Mouse (Mus musculus) kidney, embryonic 16.5 days (tissue): ENCODE measurements around the gene Prss53. TPM values are rescaled to one million over a fixed set of nuclear protein-coding genes. Genes with fewer than 3 reads are reported as not detected.

Source experiments
- ATAC-seq: fragments of 200-750 bp; cut with Nextera tagmentation; 2 replicates; pipeline ENCODE4 v1.8.0; 2017; ENCODE audit warnings: moderate TSS enrichment; ENCODE audit not compliant: low FRiP score, low TSS enrichment
- H3K27ac ChIP-seq: fragments of 300-500 bp; sonication (generic); 2 replicates; pipeline ENCODE4 v1.5.1; 2014; ENCODE audit warnings: low read length
- H3K27me3 ChIP-seq: fragments of 300-500 bp; sonication (generic); 2 replicates; pipeline ENCODE4 v1.6.1; 2014; ENCODE audit warnings: low read length, control low read depth, mixed read lengths; ENCODE audit not compliant: insufficient read depth
- H3K36me3 ChIP-seq: fragments of 300-500 bp; sonication (generic); 2 replicates; pipeline ENCODE4 v1.6.1; 2014; ENCODE audit warnings: low read length, control low read depth, mixed read lengths; ENCODE audit not compliant: insufficient read depth
- H3K4me1 ChIP-seq: fragments of 300-500 bp; sonication (generic); 2 replicates; pipeline ENCODE4 v1.6.1; 2014; ENCODE audit warnings: low read length, control low read depth, mixed read lengths; ENCODE audit not compliant: insufficient read depth
- H3K4me2 ChIP-seq: fragments of 300-500 bp; sonication (generic); replicated peaks from 2 replicates; pipeline ENCODE4 v1.6.1; 2014; ENCODE audit warnings: low read depth, low read length
- H3K4me3 ChIP-seq: fragments of 300-500 bp; sonication (generic); 2 replicates; pipeline ENCODE4 v1.5.1; 2014; ENCODE audit warnings: mild to moderate bottlenecking, low read length
- H3K9ac ChIP-seq: fragments of 300-500 bp; sonication (generic); replicated peaks from 2 replicates; pipeline ENCODE4 v1.6.1; 2014; ENCODE audit warnings: low read length
- H3K9me3 ChIP-seq: fragments of 300-500 bp; sonication (generic); 2 replicates; pipeline ENCODE4 v1.6.1; 2016; ENCODE audit warnings: low read length, control low read depth
- WGBS: fragments of 180-500 bp; shearing (Covaris S2); extraction: QIAGEN DNeasy Blood & Tissue Kit; methylation state at CpG from one replicate; pipeline ENCODE4 v1.1.7; 2014; 5-methylcytosine and 5-hydroxymethylcytosine counted together
- polyA plus RNA-seq: library from polyadenylated mRNA; unstranded; fragments of >200 nt; fragmentation: Nextera tagmentation; extraction: Ambion mirVana; gene quantifications from 2 replicates; pipeline ENCODE4 v1.2.1, GENCODE M21; 2015

Gene Prss53
- polyA plus RNA-seq, 1 experiment from 2014 or later, result 5.9 TPM

DNA sequence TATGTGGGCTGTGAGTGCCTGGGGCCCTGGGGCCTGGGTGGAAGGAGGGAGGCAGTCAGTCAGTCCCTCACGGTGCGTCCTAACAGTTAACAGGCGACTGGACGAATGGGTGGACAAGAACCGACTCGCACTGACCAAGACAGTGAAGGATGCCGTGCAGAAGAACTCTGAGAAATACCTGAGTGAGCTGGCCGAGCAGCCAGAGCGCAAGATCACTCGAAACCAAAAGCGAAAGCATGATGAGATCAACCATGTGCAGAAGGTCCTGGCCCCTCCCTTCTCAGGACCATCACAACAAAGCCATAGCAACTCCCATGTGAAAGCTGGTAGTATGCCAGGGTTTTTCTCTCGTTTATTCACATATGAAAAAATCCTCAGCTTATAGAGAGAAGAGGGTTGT is 24.5 kb upstream of the Prss53 start:
- H3K27me3 ChIP-seq, result no peaks in the 10 kb centered on the region
- peaks cover 5% of the 10 kb centered on the region for H3K4me1 ChIP-seq
- no peak for ATAC-seq
- no peak overlapping the region for H3K9ac ChIP-seq
- no peak overlapping the region for H3K27ac ChIP-seq
- H3K4me3 ChIP-seq, result no peak overlapping the region
- H3K9me3 ChIP-seq, result no peaks in the 10 kb centered on the region
- peaks cover 26% of the 10 kb centered on the region for H3K36me3 ChIP-seq
- 89% methylated on average over 12 of the region's 12 CpGs for WGBS
- no peak overlapping the region for H3K4me2 ChIP-seq

DNA sequence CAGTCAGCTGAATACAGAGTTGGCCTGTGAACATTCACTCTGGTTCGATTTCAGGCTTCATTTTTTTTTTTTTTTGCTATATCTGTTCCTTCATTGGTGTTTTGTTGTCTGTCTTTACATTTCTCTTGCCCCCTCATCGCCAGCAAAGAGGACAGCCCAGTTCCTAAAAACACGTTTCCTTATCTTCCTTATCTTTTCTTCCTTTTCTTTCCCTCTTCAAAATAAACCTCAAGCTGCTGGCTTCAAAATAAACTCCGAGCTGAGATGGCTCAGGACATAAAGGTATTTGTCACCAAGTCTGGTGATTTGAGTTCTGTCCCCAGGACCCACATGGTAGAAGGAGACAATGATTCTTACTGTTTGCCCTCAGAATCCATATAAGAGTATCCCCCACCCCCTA is 22.2 kb upstream of the Prss53 start:
- 25% methylated on average over 4 of the region's 4 CpGs for WGBS
- H3K9me3 ChIP-seq, result no peaks in the 10 kb centered on the region
- H3K4me3 ChIP-seq, result peak overlapping the region; percentile 99
- peaks cover 40% of the 10 kb centered on the region for H3K36me3 ChIP-seq
- no peaks in the 10 kb centered on the region for H3K27me3 ChIP-seq
- no peak for ATAC-seq
- peaks cover 5% of the 10 kb centered on the region for H3K4me1 ChIP-seq
- H3K4me2 ChIP-seq, result peak overlapping the region; percentile 78
- peak overlapping the region; percentile 92 for H3K9ac ChIP-seq
- H3K27ac ChIP-seq, result peak overlapping the region; percentile 90

DNA sequence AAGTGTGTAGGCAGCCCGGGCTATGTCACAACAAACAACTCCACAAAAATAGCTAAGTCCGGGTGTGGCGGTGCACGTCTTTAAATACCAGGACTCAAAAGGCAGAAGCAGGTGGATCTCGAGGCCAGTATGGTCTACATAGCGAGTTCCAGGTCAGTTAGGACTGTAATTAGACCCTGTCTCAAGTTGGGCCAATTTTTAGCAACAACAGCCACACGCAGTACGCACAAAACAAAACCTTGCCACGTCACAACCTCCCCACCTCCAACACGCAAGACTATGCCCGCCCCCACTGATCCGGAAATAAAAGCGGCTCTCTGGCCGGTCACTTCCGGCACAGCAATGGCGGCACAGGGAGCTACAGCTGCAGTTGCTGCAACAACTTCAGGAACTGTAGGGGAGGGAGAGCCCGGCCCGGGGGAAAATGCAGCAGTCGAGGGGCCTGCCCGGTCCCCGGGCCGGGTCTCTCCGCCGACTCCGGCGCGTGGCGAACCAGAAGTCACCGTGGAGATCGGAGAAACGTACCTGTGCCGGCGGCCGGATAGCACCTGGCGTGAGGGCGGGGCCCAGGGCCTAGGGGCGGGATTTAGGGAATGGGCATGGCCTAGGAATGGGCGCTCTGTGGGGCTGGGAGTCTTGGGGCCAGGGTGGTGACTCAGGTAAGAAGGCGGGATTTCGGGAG is 21.6 kb upstream of the Prss53 start, which contains the start of gene Kat8:
Gene Kat8 (plus strand): TSS at position 327 of the 682 bp plus-strand sequence.
- peak; percentile 97 for ATAC-seq
- peak within 1 kb of the TSS; percentile 78 for H3K4me2 ChIP-seq
- H3K27ac ChIP-seq, result peak within 1 kb of the TSS; percentile 90
- H3K9ac ChIP-seq, result peak within 1 kb of the TSS; percentile 92
- H3K36me3 ChIP-seq, result peaks cover 46% of the 10 kb centered on the region
- H3K9me3 ChIP-seq, result no peaks in the 10 kb centered on the region
- peak within 1 kb of the TSS; percentile 99 for H3K4me3 ChIP-seq
- H3K27me3 ChIP-seq, result no peaks in the 10 kb centered on the region
- under 1% methylated on average over 40 of the region's 40 CpGs for WGBS
- H3K4me1 ChIP-seq, result peaks cover 5% of the 10 kb centered on the region

DNA sequence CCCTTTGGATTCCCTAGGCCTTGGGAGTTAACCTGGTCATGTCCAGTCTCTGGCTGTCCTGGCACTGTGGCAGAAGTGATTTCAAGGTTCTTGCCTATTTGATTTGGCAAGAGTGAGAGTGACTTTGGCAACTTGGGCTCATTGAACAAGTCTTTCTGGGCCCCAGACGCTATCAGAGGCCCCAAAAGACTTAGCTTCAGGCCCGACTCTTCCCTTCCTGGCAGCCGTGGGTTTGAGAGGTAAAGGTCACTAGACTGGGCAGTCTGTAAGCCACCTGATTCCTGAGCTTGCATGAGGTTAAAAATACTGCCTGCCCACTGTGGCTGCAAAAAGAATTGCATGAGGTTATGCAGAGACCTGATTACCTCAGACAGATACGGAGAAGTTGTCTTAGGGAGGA is 17.9 kb upstream of the Prss53 start:
- Histone ChIP-seq H3K4me3 (no peak overlapping the region), H3K27ac (no peak overlapping the region), H3K9me3 (no peaks in the 10 kb centered on the region), H3K4me1 (peaks cover 17% of the 10 kb centered on the region), H3K4me2 (no peak overlapping the region), H3K27me3 (no peaks in the 10 kb centered on the region), H3K9ac (no peak overlapping the region), H3K36me3 (peaks cover 49% of the 10 kb centered on the region)
- no peak for ATAC-seq
- WGBS, result 90% methylated on average over 4 of the region's 4 CpGs

DNA sequence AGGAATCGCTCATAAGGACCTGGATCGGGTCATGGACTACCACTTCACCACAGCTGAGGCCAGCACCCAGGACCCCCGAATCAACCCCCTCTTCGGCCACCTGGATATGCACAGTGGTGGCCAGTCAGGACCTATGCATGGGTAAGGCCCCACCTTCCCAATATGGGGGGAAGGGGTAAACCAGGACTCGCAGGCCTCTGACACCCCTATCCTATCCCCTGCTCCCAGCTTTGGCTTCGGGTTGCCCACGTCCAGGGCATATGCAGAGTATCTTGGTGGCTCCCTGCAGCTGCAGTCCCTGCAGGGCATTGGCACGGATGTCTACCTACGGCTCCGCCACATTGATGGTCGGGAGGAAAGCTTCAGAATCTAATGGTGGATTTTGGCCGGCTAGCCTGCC is 17.2 kb upstream of the Prss53 start:
- Histone ChIP-seq H3K36me3 (peaks cover 49% of the 10 kb centered on the region), H3K9ac (no peak overlapping the region), H3K4me2 (no peak overlapping the region), H3K4me3 (no peak overlapping the region), H3K27me3 (no peaks in the 10 kb centered on the region), H3K4me1 (peaks cover 13% of the 10 kb centered on the region), H3K27ac (no peak overlapping the region), H3K9me3 (no peaks in the 10 kb centered on the region)
- WGBS, result 94% methylated on average over 12 of the region's 12 CpGs
- no peak for ATAC-seq

DNA sequence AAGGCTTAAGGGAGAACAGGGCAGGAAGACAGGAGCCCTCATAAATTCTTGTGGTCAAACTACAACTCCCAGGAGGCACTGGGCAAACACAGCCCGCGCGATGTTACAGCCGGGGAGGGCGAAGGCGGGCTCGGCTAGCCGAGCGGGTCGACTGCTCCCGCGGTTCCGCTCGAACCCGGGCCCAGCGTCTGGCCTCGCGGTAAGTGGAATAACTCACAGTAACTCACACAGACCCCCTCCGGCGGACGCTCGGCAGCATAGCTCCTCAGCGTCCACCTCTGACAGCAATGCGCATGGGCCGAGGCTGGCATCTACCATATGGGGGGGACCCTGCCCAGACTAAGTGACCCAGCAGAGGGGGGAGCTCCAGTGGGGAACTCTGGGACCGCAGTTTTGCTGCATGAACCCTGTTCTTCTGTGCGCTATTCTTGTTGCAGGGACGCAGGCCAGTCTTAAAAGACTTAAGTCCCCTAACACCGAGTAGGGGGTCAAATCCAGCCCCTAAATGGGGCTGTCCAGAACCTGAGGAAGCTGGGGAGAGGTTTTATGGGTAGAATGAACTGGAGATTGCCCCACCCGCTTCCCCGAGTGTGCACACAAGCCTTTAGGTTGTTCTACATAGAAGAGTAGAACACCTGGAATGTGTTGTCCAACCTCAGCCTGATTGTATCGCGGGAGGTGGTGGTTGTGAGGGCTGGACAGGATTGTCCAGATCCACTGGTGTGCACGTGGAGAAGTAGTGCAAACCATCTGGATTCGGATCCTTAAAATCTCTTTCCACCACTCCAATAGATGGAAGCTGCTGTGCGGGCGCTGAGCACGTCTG is 13.4 kb upstream of the Prss53 start, which contains the start of gene Bckdk:
Gene Bckdk (plus strand): TSS at position 112 of the 826 bp plus-strand sequence.
- H3K9me3 ChIP-seq, result no peaks in the 10 kb centered on the region
- H3K4me2 ChIP-seq, result peak within 1 kb of the TSS; percentile 92
- H3K9ac ChIP-seq, result peak within 1 kb of the TSS; percentile 96
- WGBS, result 4% methylated on average over 38 of the region's 38 CpGs
- no peaks in the 10 kb centered on the region for H3K27me3 ChIP-seq
- peak; percentile 92 for ATAC-seq
- H3K27ac ChIP-seq, result peak within 1 kb of the TSS; percentile 90
- H3K36me3 ChIP-seq, result peaks cover 40% of the 10 kb centered on the region
- H3K4me1 ChIP-seq, result peaks cover 12% of the 10 kb centered on the region
- peak within 1 kb of the TSS; percentile 91 for H3K4me3 ChIP-seq

DNA sequence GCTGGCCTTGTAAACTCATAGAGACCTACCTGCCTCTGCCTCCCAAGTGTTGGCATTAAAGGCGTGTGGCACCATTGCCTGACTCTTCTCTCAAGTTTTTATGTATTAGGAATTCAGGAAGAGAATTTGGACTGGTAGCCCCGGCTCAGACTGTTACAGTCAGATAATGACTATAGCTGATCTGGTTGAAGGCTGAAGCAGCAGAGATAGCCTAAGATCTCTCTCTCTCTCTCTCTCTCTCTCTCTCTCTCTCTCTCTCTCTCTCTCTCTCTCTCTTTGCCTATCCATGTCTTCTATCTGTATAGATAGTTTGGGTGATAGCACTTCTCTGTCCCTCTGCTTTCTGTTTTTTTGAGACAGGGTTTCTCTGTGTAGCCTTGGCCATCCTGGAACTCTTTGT is 11.0 kb upstream of the Prss53 start:
- Histone ChIP-seq H3K4me2 (no peak overlapping the region), H3K36me3 (peaks cover 17% of the 10 kb centered on the region), H3K4me1 (peaks cover 12% of the 10 kb centered on the region), H3K27me3 (no peaks in the 10 kb centered on the region), H3K9ac (no peak overlapping the region), H3K4me3 (no peak overlapping the region), H3K27ac (no peak overlapping the region), H3K9me3 (no peaks in the 10 kb centered on the region)
- ATAC-seq, result no peak
- WGBS, result 76% methylated on average over 2 of the region's 2 CpGs

DNA sequence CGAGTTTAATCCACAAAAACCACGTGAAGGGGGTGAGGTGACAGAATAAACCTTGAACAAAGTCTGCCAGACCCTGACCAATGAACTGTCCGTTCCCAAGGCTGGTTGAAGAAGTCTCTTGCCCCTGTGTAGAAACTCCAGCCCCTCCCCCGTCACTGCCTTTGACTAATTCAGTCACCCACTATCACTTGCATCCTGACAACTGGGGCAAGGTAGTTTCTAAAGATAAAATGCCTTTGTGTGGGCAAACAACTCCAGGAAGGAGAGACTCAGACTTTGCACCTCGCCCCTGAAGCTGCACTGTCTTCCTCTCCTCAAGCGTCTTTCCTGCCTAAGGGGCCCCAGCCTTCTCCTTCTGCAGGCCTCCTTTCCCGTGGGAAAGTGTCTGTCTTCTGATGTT is 9.2 kb upstream of the Prss53 start:
- 37% methylated on average over 7 of the region's 7 CpGs for WGBS
- Histone ChIP-seq H3K9me3 (no peaks in the 10 kb centered on the region), H3K4me2 (no peak overlapping the region), H3K4me3 (no peak overlapping the region), H3K9ac (no peak overlapping the region), H3K4me1 (peaks cover 8% of the 10 kb centered on the region), H3K27me3 (no peaks in the 10 kb centered on the region), H3K36me3 (no peaks in the 10 kb centered on the region), H3K27ac (no peak overlapping the region)
- no peak for ATAC-seq

DNA sequence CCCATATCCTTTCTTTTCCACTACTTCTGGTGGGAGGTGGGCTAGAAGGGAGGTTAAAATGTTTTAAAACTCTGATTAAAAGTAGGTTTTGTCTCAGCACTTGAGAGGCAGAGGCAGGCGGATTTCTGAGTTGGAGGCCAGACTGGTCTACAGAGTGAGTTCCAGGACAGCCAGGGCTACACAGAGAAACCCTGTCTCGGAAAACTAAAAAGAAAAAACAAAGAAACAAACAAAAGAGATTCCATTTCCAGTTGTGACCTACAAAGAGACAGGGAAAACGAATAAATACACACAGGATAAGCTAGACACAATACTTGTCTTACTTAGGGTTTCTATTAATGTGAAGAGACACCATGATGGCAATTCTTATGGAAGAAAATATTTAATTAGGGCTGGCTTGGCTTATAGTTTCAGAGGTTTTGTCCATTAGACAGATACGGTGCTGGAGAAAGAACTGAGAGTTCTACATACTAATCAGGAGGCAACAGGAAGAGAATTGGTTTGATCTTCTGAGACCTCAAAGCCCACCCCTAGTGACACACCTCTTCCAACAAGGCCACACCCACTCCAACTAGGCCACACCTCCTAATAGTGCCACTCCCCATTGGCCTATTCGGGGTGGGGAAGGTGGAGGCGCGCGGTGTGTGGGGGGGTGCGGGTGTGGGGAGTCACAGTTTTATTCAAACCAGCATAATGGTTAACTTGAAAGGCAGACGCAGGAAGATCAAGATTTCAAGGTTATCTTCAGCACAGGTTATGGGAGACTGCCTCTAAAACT is 7.6 kb upstream of the Prss53 start:
- ATAC-seq, result no peak
- no peaks in the 10 kb centered on the region for H3K9me3 ChIP-seq
- H3K27ac ChIP-seq, result no peak overlapping the region
- no peak overlapping the region for H3K4me2 ChIP-seq
- no peaks in the 10 kb centered on the region for H3K36me3 ChIP-seq
- H3K27me3 ChIP-seq, result no peaks in the 10 kb centered on the region
- H3K4me3 ChIP-seq, result no peak overlapping the region
- H3K9ac ChIP-seq, result no peak overlapping the region
- WGBS, result 39% methylated on average over 10 of the region's 10 CpGs
- peaks cover 11% of the 10 kb centered on the region for H3K4me1 ChIP-seq
